Mouse (Mus musculus) intestine, embryonic 14.5 days (tissue): ENCODE measurements around the gene Lrmda. TPM values are rescaled to one million over a fixed set of nuclear protein-coding genes. Genes with fewer than 3 reads are reported as not detected.

Experiments
- ATAC-seq: fragments of 200-750 bp; cut with Nextera tagmentation; replicated peaks from 2 replicates; pipeline ENCODE4 v1.8.0; 2017; ENCODE audit warnings: low read depth, moderate number of reproducible peaks, moderate TSS enrichment, moderate library complexity; ENCODE audit not compliant: low FRiP score, low TSS enrichment
- DNase-seq: peaks from one replicate; pipeline ENCODE4 v3.0.0-alpha.2; 2018; ENCODE audit warnings: low spot score
- H3K27ac ChIP-seq: fragments of 300-500 bp; sonication (generic); 2 replicates; pipeline ENCODE4 v1.5.1; 2014; ENCODE audit warnings: low read depth, mild to moderate bottlenecking, control low read depth
- H3K27me3 ChIP-seq: fragments of 300-500 bp; sonication (generic); replicated peaks from 2 replicates; pipeline ENCODE4 v1.6.1; 2014; ENCODE audit warnings: low read length, control low read depth; ENCODE audit not compliant: control insufficient read depth, insufficient read depth
- H3K36me3 ChIP-seq: fragments of 300-500 bp; sonication (generic); 2 replicates; pipeline ENCODE4 v1.6.1; 2014; ENCODE audit warnings: low read length, control low read depth; ENCODE audit not compliant: control insufficient read depth, insufficient read depth
- H3K4me1 ChIP-seq: fragments of 300-500 bp; sonication (generic); replicated peaks from 2 replicates; pipeline ENCODE4 v1.6.1; 2014; ENCODE audit warnings: low read length, control low read depth, mixed read lengths; ENCODE audit not compliant: control insufficient read depth, insufficient read depth
- H3K4me2 ChIP-seq: fragments of 300-500 bp; sonication (generic); 2 replicates; pipeline ENCODE4 v1.6.1; 2014; ENCODE audit warnings: low read length
- H3K4me3 ChIP-seq: fragments of 300-500 bp; sonication (generic); 2 replicates; pipeline ENCODE4 v1.5.1; 2014; ENCODE audit warnings: low read depth, low read length, control low read depth, mixed read lengths
- H3K9ac ChIP-seq: fragments of 300-500 bp; sonication (generic); 2 replicates; pipeline ENCODE4 v1.6.1; 2014; ENCODE audit warnings: mild to moderate bottlenecking, low read length
- H3K9me3 ChIP-seq: fragments of 300-500 bp; sonication (generic); 2 replicates; pipeline ENCODE4 v1.6.1; 2016; ENCODE audit warnings: low read length, control low read depth; ENCODE audit not compliant: control insufficient read depth
- WGBS: fragments of 180-500 bp; shearing (Covaris S2); extraction: QIAGEN DNeasy Blood & Tissue Kit; methylation state at CpG from one replicate; pipeline ENCODE4 v1.1.7; 2014; 5-methylcytosine and 5-hydroxymethylcytosine counted together
- polyA plus RNA-seq: library from polyadenylated mRNA; unstranded; fragments of >200 nt; fragmentation: Nextera tagmentation; extraction: Ambion mirVana; gene quantifications from 2 replicates; pipeline ENCODE4 v1.2.1, GENCODE M21; 2014

Lrmda gene
- polyA plus RNA-seq, 1 experiment from 2014 or later: 0.70 TPM

DNA sequence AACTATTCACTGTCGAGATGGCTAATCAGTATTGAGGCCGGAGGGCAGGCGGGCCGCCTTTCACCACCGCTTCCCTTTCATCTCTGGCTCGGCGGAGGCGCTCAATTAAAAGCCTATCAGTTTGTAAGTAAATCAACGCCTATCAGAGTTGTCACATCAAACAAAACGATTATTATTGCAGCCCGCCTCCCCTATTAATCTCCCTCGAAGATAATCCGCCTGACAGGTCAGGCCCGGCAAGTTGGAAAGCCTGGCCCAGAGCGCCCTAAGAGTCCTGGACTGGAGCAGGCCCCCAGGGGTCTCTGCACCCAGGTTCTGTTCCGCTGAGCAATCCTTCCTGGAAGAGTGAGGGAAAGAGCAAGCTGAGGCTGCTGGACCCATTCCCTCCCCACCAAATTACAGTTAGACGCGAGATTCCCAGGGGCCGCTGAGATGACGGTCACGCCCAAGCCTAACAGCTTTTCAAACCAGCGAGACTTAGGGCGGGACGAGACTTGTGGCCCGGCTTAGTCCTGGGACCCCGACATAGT is 28.2 kb upstream of the Lrmda start:
- DNase-seq: peak; percentile 90
- WGBS: 6% methylated on average over 26 of the region's 26 CpGs
- peak; percentile 25 for ATAC-seq

DNA sequence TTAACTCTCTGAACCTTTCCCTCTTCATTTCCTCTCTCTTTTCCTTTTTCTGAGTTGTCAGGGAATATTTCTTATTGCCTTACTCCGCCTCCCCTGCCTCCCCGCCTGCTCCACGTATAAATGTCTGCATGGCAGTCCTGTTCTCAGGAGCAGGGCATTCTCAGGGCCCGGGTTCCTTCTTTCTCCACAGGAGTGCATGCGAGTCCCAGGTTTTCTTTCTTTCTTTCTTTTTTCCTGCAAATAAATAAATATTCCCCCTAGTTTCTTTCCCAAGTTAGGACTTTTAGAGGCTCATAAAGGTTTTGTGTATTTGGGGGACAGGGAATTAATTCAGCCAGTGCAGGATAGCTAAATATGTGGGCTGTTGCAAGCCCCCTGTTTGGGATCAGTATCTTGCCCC is 27.7 kb upstream of the Lrmda start:
- Histone ChIP-seq H3K4me1 (peaks cover 33% of the 10 kb centered on the region), H3K4me3 (peak overlapping the region; percentile 58), H3K4me2 (peak overlapping the region; percentile 71), H3K9me3 (no peaks in the 10 kb centered on the region), H3K9ac (peak overlapping the region; percentile 98), H3K27me3 (no peaks in the 10 kb centered on the region), H3K36me3 (no peaks in the 10 kb centered on the region), H3K27ac (peak overlapping the region; percentile 100)
- ATAC-seq (no peak), DNase-seq (peak; percentile 63)
- WGBS: 30% methylated on average over 5 of the region's 5 CpGs

More for the DNA sequence above, 28.2 kb upstream of the Lrmda start:
- H3K36me3 ChIP-seq: no peaks in the 10 kb centered on the region
- peak overlapping the region; percentile 98 for H3K9ac ChIP-seq
- peak overlapping the region; percentile 58 for H3K4me3 ChIP-seq
- peak overlapping the region; percentile 100 for H3K27ac ChIP-seq
- peak overlapping the region; percentile 71 for H3K4me2 ChIP-seq
- no peaks in the 10 kb centered on the region for H3K27me3 ChIP-seq
- peaks cover 33% of the 10 kb centered on the region for H3K4me1 ChIP-seq
- H3K9me3 ChIP-seq: no peaks in the 10 kb centered on the region

DNA sequence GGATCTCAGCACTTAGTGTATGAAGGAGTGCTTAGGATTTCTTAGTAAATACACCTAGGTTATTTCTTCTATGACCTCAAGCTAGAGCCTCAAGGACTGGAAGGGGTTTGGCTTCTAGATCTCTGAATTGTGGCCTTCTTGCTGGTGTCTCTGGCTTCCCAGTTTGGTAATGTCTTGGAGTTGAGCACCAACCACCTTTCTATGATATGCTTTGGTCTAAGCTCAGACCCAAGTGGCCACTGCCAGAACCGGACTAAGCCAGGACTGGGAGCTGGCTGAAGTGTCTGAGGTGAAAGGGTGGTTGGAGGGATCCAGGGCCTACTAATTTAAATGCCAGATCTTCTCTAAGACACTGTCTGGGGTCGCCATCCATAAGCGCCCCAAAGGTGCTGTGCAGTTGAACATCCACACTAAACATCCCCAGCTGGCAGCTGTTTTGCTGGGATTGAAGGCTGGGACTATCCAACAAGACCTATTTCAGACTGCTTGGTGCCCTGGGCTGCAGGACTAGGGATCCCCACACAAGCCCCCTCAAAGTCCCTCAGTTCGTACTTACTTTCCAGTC is 27.1 kb upstream of the Lrmda start:
- no peaks in the 10 kb centered on the region for H3K36me3 ChIP-seq
- 61% methylated on average over 4 of the region's 4 CpGs for WGBS
- peaks cover 33% of the 10 kb centered on the region for H3K4me1 ChIP-seq
- peak overlapping the region; percentile 98 for H3K9ac ChIP-seq
- peak overlapping the region; percentile 58; the same call in 1 of the 2 replicates for H3K4me3 ChIP-seq
- H3K9me3 ChIP-seq: no peaks in the 10 kb centered on the region
- peak overlapping the region; percentile 71 for H3K4me2 ChIP-seq
- H3K27ac ChIP-seq: peak overlapping the region; percentile 100
- DNase-seq: peak; percentile 62
- no peak for ATAC-seq
- no peaks in the 10 kb centered on the region for H3K27me3 ChIP-seq

DNA sequence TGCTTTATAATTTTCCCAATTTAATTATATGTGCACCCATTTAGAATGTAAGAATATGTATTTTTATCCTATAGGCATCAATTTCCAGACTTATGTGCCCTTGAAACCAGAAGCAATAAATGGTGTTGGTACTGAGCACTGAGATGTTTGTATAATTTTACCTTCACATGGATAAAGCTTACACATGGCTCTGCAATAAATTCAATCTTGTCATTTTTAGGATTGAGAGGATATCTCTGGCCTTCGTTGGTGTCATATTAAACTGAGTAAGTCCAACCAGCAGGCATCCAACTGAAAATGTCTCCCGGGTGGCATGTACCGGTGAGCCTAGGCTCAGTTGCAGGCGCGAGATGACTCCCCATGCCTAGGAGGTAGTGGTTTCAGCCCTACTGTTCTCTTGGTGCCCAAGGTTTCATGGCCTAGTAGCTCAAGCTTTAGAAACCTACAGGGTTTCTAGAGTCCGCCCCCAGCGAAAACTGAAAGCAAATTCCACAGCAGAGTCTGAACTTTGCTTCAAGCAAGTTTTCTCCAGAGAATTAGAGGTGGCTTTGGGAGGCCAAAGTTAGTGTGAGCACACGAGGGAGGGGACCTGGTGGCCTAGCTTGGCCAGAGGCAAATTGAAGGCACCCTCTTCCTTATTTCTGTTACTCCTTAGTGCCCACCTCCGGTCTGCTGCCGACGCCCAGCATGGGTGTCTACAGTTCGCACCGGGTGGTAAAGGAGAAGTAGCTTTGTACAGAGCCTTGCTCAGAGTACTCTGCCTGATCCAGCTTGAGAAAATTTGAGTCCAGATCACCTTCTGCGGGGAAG is 26.1 kb upstream of the Lrmda start:
- peak overlapping the region; percentile 65 for H3K4me3 ChIP-seq
- WGBS: 37% methylated on average over 14 of the region's 14 CpGs
- H3K4me1 ChIP-seq: peaks cover 33% of the 10 kb centered on the region
- no peaks in the 10 kb centered on the region for H3K27me3 ChIP-seq
- peak overlapping the region; percentile 63 for H3K9ac ChIP-seq
- H3K9me3 ChIP-seq: no peaks in the 10 kb centered on the region
- DNase-seq (peak; percentile 63), ATAC-seq (no peak)
- no peaks in the 10 kb centered on the region for H3K36me3 ChIP-seq
- peak overlapping the region; percentile 76 for H3K4me2 ChIP-seq
- H3K27ac ChIP-seq: peak overlapping the region; percentile 74

DNA sequence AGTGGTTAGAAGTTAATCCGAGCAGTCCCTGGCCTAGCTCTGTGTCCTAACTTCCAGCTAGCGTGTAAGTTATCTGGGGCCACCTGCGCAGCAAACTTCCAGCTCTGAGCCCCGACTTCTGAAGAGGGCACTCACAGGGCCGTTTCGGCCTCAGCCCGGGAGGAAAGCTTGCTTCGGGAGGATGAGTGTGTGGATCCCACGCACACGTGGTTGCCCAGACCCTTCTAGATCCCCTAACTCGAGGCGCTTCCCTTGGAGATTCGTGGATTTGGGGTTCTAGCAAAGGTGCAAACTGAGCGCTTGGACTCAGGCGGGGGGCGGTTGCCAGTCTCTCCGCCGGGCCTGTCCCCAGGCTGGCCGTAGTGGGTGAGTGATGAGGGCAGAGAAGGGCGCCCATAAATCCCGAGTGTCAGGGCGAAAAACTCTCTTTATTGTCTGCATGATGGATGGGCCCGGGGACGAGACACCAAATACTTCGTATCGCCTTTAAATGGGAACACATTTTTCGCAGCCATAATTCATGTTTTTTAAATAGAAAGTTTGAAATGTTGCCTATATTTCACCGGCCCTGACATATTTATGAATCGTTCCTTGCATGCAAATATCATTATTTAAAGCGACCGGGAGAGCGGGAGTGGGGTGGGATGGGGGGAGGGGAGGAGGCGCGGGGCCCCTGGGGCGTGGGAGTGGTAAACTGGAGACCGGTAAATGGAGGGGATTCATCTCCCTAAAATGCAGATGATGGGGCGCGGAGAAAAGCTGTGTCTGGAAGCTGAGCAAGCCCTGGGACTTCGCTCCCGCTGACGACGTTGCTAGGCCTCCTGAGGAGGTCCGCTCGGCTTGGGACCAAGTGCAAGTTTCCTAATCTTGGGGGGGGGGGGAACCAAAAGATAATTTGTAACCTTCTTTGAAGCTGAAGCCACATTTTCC is 25.2 kb upstream of the Lrmda start:
- peak overlapping the region; percentile 63 for H3K9ac ChIP-seq
- no peaks in the 10 kb centered on the region for H3K27me3 ChIP-seq
- WGBS: 8% methylated on average over 44 of the region's 44 CpGs
- no peaks in the 10 kb centered on the region for H3K36me3 ChIP-seq
- H3K4me1 ChIP-seq: peaks cover 33% of the 10 kb centered on the region
- no peak for ATAC-seq
- peak overlapping the region; percentile 65 for H3K4me3 ChIP-seq
- no peaks in the 10 kb centered on the region for H3K9me3 ChIP-seq
- peak overlapping the region; percentile 76 for H3K4me2 ChIP-seq
- H3K27ac ChIP-seq: peak overlapping the region; percentile 74
- peak; percentile 74 for DNase-seq

DNA sequence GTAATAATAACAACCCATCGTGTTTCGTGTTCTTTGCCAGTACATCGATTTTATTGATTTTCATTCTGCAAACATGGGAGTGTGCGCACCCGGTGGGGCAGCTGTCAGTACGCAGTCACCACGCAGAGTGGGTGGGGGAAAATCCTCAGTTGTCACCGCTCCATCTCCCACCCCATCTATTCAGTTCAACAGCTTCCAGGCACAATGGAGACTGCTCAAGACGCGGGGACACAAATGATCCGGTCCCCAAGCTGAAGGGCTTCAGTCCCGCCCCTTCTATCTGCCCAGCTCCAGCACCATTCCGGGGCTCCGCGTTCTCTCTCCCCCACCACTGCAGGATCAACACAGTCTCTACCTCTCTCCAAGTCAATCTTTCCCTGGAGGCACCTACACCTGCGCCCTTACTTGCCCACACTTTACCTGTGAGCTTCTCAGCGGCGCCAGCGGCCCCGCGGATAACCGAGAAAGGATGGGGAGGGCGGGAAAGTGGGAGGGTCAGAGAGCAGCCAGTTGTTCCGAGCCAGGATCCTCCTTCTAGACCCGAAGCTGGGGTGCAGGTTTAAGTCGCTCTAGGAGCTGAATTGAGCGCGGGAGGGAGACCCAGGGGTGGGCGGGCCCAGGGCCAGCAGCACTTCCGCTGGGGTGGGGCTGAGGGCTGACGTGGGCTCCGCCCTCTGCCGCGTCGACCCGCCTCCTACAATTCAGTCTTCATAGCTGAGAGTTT is 24.3 kb upstream of the Lrmda start:
- Histone ChIP-seq H3K27ac (peak overlapping the region; percentile 74), H3K9ac (peak overlapping the region; percentile 63), H3K36me3 (no peaks in the 10 kb centered on the region), H3K4me1 (peaks cover 33% of the 10 kb centered on the region), H3K4me3 (peak overlapping the region; percentile 65), H3K27me3 (no peaks in the 10 kb centered on the region), H3K9me3 (no peaks in the 10 kb centered on the region), H3K4me2 (peak overlapping the region; percentile 76)
- DNase-seq: peak; percentile 86
- WGBS: under 1% methylated on average over 36 of the region's 36 CpGs
- peak; percentile 73 for ATAC-seq

DNA sequence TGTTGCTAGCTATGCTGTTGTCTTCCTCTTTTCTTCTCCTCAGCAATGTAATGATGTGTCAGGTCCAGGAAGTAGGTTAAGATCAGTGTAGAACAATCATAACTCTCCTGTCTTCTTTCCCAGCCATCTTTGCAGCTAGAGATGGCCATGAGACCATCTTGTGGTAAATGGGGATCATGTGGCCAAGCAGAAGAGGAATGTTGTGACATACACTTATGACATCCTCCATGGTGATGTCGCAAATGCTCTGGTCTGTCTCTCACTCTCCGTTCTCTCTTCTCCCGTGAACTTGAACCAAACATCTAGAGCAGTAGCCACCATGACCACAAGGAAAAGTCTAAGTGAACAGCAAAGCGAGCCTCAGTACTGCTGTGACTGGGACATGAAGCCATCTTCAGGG is 19.9 kb upstream of the Lrmda start:
- H3K4me2 ChIP-seq: no peak overlapping the region
- H3K9ac ChIP-seq: no peak overlapping the region
- no peaks in the 10 kb centered on the region for H3K9me3 ChIP-seq
- H3K27me3 ChIP-seq: no peaks in the 10 kb centered on the region
- no peak overlapping the region for H3K4me3 ChIP-seq
- H3K4me1 ChIP-seq: peaks cover 5% of the 10 kb centered on the region; the same call in 1 of the 2 replicates
- ATAC-seq (no peak), DNase-seq (no peak)
- H3K36me3 ChIP-seq: no peaks in the 10 kb centered on the region
- WGBS: 92% methylated on average over 4 of the region's 4 CpGs
- H3K27ac ChIP-seq: no peak overlapping the region

DNA sequence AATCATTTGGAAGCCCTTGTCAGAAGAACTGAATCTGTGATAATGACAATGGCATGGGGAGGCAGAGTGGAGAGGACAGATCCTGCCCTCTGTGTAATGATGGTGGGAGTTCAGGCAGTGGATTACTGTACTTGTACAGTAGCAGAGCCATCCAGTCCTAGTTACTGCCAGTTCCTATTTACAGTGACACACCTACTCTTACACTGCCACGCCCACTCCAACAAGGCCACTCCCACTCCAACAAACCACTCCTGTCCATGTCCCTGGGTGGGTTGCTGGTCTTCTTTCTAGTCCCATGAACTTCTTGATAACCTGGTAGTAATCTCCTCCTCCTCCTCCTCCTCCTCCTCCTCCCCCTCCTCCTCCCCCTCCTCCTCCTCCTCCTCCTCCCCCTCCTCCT is 16.3 kb upstream of the Lrmda start:
- no peak for ATAC-seq

More for the DNA sequence above, 16.3 kb upstream of the Lrmda start:
- no peak overlapping the region for H3K4me3 ChIP-seq
- H3K4me1 ChIP-seq: no peaks in the 10 kb centered on the region
- H3K9me3 ChIP-seq: no peaks in the 10 kb centered on the region
- WGBS: 57% methylated on average over 1 of the region's 1 CpGs
- H3K36me3 ChIP-seq: no peaks in the 10 kb centered on the region
- H3K27me3 ChIP-seq: no peaks in the 10 kb centered on the region
- DNase-seq: no peak
- no peak overlapping the region for H3K4me2 ChIP-seq
- H3K27ac ChIP-seq: no peak overlapping the region
- H3K9ac ChIP-seq: no peak overlapping the region
